Comparison of ENCODE assay signal across 8 mouse cellular contexts in genomic region chr4:21222631-21223030, GRCm38 (mm10).
DNase-seq lines count a peak whose midpoint lies in the region; ATAC-seq and TF ChIP-seq lines count a peak whose summit lies in the region.

No protein-coding gene starts in this region.

- H3K27me3 ChIP-seq in thymus, adult 2 months (ENCODE audit: control insufficient read depth, insufficient read depth, low read length): no peaks in the 10 kb centered on the region
- H3K27me3 ChIP-seq in liver, postnatal 0 days (ENCODE audit: insufficient read depth, low read length): no peaks in the 10 kb centered on the region

- no peaks in the 10 kb centered on the region for H3K9me3 ChIP-seq in liver, postnatal 0 days (ENCODE audit: low read length)

- H3K4me1 ChIP-seq in thymus, adult 2 months (replicated peaks; ENCODE audit: control insufficient read depth, insufficient read depth, low read length): no peaks in the 10 kb centered on the region
- no peaks in the 10 kb centered on the region for H3K4me1 ChIP-seq in liver, postnatal 0 days (ENCODE audit: insufficient read depth)

- peak; percentile 1 for DNase-seq in thymus, adult 2 months
- DNase-seq in thymus, postnatal 25 days: no peak
- peak; percentile 3 to 12 for DNase-seq in cerebellum, postnatal 36 days
- peak; percentile 28 to 55 for DNase-seq in heart, postnatal 10 days
- DNase-seq in kidney, postnatal 25 days: peak; percentile 39 to 42
- DNase-seq in liver, postnatal 0 days: peak; percentile 15
- DNase-seq in ovary, postnatal 14 days (ENCODE audit: low spot score): peak; percentile 37
- DNase-seq in natural killer cell, adult 2 months (ENCODE audit: low spot score in 2 of 2): no peak

- H3K4me2 ChIP-seq in liver, postnatal 0 days (ENCODE audit: low read depth, low read length): no peak overlapping the region

- no peak for TF ChIP-seq CTCF in thymus, adult 2 months (IDR thresholded peaks at IDR 0.05; ENCODE audit: borderline replicate concordance, control insufficient read depth, extremely low read depth, insufficient read depth, low read length, poor library complexity)
- TF ChIP-seq CTCF in liver, postnatal 0 days (IDR thresholded peaks at IDR 0.05; ENCODE audit: low read depth): peak; percentile 59

- H3K9ac ChIP-seq in liver, postnatal 0 days (replicated peaks): no peak overlapping the region

- TF ChIP-seq EP300 in liver, postnatal 0 days (IDR thresholded peaks at IDR 0.05; ENCODE audit: low read depth): no peak

- no peak overlapping the region for H3K27ac ChIP-seq in thymus, adult 2 months (ENCODE audit: control insufficient read depth, insufficient read depth, low read length)
- no peak overlapping the region for H3K27ac ChIP-seq in liver, postnatal 0 days (ENCODE audit: low read depth)

- ATAC-seq in liver, postnatal 0 days: no peak

- intact Hi-C loops in heart, postnatal 10 days (cut with DNase I): loop anchor here (5.0 kb wide), 2 partner anchors 1110 to 1200 kb away; no protein-coding TSS in a partner anchor

- no peaks in the 10 kb centered on the region for H3K36me3 ChIP-seq in thymus, adult 2 months (ENCODE audit: control insufficient read depth, insufficient read depth, low read length)
- no peaks in the 10 kb centered on the region for H3K36me3 ChIP-seq in liver, postnatal 0 days (replicated peaks; ENCODE audit: insufficient read depth, low read length)

- 31% methylated on average over 4 of the region's 4 CpGs for WGBS in thymus, adult 2 months
- WGBS in liver, postnatal 0 days (ENCODE audit: insufficient replicate concordance): 29% methylated on average over 4 of the region's 4 CpGs

- no peak overlapping the region for H3K4me3 ChIP-seq in thymus, adult 2 months (ENCODE audit: control insufficient read depth, insufficient read depth, low read length)
- H3K4me3 ChIP-seq in liver, postnatal 0 days (ENCODE audit: low read depth, low read length): no peak overlapping the region

- TF ChIP-seq POLR2A in thymus, adult 2 months (IDR thresholded peaks at IDR 0.05; ENCODE audit: control insufficient read depth, extremely low read depth, insufficient read depth, low read length, poor library complexity): no peak

Comparison
In these comparisons a context has a peak if more than half of its experiments do, and no peak if none do; other contexts are left out.
1. DNase-seq: peak in thymus, adult 2 months (single experiment), cerebellum, postnatal 36 days (2 of 2), heart, postnatal 10 days (2 of 2), kidney, postnatal 25 days (2 of 2), liver, postnatal 0 days (single experiment) and ovary, postnatal 14 days (single experiment); none in thymus, postnatal 25 days (single experiment) and natural killer cell, adult 2 months (0 of 2).